Mouse (Mus musculus) testis, adult 10 weeks (tissue): Measurements from ENCODE around the gene Gskip. TPM values are rescaled to one million over a fixed set of nuclear protein-coding genes. Genes with fewer than 3 reads are reported as not detected.

Source experiments
- polyA plus RNA-seq: library from polyadenylated mRNA; stranded (reverse); fragments of 350-450 nt; fragmentation: Illumina TruSeq; extraction: RNeasy Lipid Tissue Mini Kit (QIAGEN cat#74804); gene quantifications from one replicate; pipeline ENCODE4 v1.2.3, GENCODE M21; 2014; ENCODE audit warnings: low read depth, low replicate concordance

The Gskip gene
- 13.8 TPM for polyA plus RNA-seq

DNA sequence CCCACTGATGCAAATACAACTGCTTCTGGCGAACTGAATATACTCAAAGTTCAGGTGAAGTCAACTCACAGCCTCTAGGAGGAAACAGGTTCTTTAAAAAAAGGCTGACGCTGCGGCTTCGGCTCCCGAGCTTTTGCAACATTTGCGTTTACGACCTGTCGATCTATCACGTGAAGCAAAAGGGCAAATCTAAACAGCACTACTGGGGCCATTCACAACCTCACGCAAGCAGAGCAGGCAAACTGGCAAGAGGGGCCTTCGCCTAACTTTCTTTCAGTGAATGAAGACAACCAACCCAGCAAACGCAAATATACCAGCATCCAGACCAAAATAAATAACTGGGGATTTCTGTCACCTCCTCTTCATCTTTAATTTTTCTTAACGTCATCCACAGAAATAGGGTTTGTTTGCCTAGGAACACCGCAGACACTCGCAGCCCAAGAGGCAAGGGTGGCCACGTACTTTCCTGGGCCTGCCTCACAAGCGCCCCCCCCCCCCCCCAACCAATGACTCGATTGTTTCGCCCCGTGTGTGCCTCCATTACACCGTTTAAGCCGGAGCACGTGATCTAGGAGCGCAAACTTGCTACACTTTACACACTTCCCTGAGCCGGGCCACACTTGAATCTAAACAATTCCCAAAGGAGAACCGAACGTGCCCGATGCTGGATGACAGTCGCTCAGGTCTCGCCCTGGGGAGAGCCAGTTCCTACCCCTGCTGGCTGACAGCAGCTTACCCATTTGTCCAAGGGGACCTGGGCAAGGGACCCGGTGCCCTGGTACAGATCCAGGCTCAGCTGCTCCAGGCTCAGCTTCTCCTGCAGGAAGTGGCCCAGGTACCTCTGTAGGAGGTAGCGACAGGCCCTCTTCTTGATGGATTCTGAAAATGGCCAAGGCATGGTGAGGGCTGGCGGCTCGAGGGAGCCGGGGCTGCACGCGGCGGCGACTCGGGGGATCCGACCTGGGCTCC, at the start of gene Gskip:
Gene Gskip, plus strand, starts transcription at position 897 of the 969 bp plus-strand sequence.

DNA sequence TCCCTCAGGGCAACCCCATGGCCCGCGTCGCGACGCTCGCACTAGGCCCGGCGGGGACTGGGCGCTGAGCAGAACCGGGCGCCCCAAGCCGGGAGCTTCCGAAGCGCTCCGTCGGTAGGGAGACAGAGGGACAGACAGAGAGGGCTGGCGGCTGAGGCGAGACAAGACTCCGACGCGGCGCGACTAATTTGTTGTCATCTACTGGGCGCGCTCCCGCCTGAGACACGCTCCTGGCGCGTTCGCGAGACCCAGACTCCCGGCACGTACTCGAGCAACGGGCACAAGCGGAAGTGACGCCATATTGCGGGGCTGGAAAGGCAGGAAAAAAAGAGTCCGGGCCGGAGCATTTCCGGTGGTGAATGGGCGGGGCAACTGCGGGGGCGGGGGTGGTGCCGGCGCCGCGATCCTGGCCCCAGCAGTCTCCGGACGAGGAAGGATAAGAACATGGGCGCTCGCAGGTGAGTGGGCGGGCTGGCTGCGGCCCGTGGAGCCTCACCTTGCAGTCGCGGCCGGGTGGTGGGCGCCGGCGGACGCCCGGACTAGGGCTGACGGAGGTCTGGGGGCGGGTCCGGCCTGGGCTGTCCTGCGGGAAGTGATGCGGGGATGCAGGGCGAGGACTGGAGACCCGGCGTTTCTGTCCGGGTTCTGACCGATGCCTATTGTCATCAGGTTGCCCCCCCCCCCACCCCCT, 517 bp downstream of the Gskip start, which contains the start of gene Atg2b:
Gene Atg2b, minus strand, starts transcription at position 211 of the 691 bp plus-strand sequence.

GRCm38 (mm10) chr12:105705799-105706487, 21.3 kb downstream of the Gskip start, which contains the start of gene Ak7:
TSS of gene Ak7 (plus strand) at chr12:105705976.

Other genes with a start within 250 kb of the Gskip start
- 0.55 TPM for gene D430019H16Rik, start 231.0 kb upstream of the Gskip start, polyA plus RNA-seq
- 0.34 TPM for gene Bdkrb2, start 121.6 kb upstream of the Gskip start, polyA plus RNA-seq
- gene Bdkrb1, start 81.7 kb upstream of the Gskip start, polyA plus RNA-seq = not detected
- gene Atg2b, start 382 bp downstream of the Gskip start, polyA plus RNA-seq = 16.4 TPM
- 53.2 TPM for gene Ak7, start 21.1 kb downstream of the Gskip start, polyA plus RNA-seq
- 364 TPM for gene Papola, start 99.9 kb downstream of the Gskip start, polyA plus RNA-seq